Mouse (Mus musculus): ENCODE results near the gene 4930507D05Rik. TPM values are rescaled to one million over a fixed set of nuclear protein-coding genes. Genes with fewer than 3 reads are reported as not detected.
A peak's percentile ranks its signal among the peaks of the same experiment; 100 is the strongest.
"Not testable (repeated sequence)": the region's sequence is repeated elsewhere in the genome, so short reads cannot be mapped to it uniquely, and the experiment has no call there.

4930507D05Rik gene
- polyA plus RNA-seq (2015; fragmentation: Nextera tagmentation; extraction: Ambion mirVana) = 0.69 and 0.95 TPM in 2 replicates

DNA sequence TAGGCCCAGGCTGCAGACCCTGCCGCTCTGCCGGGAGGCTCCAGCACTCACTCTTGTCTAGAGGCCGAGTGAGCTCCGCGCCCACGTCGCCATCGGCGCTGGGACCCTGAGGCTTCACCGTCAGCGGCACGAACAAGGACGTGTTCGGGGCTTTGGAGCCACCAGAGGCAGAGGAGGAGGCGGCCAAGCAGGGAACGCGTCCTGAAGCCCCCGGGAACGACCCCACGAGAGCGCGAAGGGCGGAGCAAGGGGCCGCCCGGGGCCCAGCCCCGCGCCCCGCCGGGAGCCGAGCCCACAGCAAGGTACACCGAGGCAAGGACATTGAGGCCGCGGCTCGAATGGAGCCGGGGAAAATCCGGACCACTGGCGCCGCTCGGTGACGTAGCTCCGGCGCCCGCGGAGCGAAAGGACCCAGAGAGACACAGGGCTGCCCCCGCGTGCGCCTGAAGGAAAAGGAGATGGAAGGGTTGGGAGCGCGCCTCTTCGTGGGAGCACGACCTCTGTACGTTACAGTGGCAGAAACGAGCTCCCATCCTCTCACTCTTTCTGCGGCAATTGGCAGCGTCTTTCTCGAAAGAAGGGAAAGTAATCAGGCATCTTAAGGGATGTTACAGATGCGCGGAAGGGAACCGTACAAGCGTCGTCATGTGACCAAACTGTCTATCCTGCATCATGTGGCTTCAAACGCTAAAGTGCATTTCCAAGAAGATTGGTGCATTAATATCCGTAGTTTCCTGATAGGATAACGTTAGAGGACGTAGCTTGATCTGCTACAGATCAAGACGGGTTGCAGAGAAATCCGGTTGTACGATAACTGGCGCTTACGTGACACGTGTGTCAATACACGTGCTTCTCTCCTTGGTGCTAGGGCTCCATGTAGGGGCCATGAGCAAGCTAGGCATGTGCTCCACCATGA lies at the start of gene 4930507D05Rik, which contains the start of gene Supv3l1:
Gene 4930507D05Rik (plus strand): TSS at position 126 of the 916 bp plus-strand sequence.
Gene Supv3l1 (minus strand): TSS at position 375 of the 916 bp plus-strand sequence.
- DNase-seq (ENCODE audit: low spot score) = peak; percentile 90

DNA sequence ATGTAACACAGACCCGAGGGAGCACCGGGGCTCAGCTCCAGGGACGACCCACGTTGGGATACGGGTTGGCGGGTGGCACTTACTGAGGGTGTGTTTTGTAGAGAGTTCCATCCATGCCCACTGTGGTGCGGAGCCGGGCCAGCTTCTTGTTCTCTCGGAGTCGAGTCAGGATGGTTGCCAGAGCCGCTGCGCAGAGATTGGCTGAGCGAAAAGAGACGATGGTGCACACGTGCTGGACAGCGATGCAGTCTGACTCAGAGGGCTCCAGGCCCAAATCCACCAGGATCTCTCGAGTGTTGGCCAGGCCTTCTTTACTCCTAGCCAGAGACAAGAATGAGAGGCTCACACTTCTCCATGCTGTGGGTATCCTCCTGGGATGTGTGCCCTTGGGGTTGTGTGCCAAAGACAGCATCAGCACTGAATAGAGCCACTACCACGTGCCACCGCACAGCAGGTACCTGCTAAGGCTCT lies 47.6 kb upstream of the 4930507D05Rik start:
- no peak for DNase-seq (ENCODE audit: low spot score)

DNA sequence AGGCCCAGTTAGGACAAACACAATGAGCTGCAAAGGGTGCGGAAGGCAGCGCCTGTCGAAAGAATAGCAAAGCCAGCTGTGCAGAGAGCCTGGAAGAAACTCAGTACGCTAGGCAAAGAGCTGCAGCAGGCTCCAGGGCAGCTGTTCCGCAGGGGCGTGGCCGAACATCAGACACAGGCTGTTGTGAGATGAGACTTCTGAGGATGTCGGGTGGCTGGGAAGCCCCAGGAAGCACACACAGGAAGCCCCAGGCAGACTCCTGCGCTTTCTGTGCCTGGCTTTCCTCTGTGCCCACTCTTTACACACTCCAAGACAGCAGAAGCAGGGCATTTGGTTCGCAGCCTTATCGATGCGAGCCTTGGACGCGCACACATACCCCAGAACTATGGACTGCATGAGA lies 44.4 kb upstream of the 4930507D05Rik start:
- DNase-seq (ENCODE audit: low spot score) = peak; percentile 50

DNA sequence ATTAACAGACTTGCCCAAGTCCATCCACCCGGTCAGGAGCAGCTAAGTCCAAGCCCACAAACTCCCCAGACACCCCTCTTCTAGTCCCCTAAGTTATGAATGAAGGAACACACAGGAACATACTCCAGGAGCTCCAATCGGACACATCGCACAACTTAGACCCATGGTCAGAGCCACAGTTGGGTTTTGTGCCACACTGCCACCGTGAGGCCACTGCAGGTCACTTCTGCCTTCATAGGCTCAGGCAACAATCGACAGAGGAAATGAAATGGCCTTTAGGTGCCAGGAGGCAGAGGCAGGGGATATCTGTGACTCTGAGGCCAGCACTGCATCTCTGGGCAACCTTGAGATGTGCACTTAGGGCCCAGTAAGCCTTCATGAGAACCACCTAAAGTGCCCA lies 38.3 kb upstream of the 4930507D05Rik start:
- DNase-seq (ENCODE audit: low spot score) = peak; percentile 60

DNA sequence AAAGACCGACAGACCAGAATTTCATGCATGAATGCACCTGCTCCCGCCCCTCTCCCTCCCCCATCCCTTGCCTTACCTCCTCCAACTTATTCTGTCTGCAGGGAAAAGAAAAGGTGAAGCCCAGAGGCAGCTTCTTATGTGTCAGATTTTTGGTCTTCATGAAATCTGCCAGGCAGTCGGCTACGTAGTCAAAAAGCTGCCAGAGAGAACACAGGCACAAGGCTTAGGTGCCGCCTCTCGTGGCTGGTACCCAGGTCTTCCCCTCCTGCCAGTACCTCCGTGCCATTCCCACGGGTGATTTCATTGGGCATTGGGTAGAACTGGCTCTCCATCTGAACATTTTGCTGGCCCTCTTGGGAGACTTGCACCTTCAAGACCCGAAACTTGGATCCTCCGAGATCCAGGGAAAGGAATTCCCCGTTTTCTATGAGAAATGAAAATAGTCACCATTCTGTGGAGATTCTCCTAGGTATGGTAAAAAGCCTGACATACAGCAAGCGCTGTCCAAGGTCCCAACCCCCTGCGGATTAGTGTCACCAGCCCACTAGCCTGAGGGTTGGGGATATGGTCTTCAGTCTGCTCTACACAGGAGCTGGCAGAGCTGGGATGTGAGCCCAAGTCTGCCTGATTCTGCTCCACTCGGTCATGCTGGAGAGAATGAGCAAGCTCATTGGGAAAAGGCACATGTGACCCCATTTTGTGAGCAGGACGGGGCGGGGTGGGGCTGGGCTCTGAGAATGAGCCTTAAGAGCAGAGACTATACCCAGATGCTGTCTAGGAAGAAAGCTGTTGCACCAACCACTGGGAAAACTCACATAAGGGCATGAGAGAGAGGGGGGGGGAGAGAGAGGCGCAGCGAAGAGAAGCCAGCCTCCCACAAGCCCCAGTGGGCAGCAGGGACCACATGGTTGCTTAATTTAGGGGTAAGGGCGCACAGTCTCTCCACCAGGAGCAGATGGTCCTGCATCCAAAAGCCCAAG lies 37.6 kb upstream of the 4930507D05Rik start:
- DNase-seq (ENCODE audit: low spot score) = no peak

DNA sequence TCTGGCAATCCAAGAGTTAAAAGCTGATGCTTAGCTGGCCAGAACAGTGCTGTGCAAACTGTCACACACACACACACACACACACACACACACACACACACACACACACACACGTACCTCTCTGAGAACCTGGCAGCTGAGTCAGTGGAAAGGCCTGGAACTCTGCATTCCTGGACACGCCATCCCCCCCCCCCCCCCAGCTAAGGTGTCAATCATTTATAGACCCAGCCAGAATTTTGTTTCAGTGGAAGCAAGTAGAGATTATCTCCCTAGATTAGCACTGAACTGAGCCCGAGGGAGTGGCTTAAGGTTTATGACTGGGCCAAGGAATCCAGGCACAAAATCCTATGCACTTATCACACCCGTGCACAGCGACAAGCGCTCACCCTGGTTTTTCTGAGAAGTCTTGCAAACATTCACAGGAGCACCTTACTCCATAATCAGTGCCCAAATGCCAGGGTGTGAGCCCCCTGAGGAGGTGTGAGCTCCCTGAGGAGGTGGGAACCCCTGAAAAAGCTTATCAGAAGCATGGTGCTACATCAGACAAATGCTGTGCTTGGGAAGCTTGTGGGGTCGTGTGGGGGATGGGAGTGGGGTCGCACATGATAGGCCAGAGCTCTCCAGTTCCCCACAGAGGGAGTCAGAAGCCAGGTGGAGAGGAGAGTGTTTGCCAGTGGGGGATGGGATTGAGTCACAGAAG lies 36.2 kb upstream of the 4930507D05Rik start:
- DNase-seq (ENCODE audit: low spot score) = no peak

DNA sequence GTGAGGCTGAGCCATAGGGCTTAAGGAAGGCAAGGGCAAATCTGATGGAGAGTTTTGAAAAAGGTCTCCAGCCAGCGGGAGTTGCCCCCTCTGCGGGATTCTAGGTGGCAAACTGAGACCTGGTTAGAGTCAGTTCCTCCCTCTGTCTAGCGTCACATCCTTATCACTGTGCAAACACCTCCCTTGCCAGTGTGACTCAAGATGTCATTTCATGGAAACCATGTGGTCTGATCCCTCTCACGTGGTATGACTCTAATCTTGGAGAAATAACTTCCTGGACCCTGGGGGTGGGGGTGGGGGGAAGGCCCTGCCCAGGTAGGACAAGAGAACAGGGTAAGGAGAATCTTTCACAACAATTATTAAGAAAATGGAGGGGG lies 35.7 kb upstream of the 4930507D05Rik start:
- no peak for DNase-seq (ENCODE audit: low spot score)

DNA sequence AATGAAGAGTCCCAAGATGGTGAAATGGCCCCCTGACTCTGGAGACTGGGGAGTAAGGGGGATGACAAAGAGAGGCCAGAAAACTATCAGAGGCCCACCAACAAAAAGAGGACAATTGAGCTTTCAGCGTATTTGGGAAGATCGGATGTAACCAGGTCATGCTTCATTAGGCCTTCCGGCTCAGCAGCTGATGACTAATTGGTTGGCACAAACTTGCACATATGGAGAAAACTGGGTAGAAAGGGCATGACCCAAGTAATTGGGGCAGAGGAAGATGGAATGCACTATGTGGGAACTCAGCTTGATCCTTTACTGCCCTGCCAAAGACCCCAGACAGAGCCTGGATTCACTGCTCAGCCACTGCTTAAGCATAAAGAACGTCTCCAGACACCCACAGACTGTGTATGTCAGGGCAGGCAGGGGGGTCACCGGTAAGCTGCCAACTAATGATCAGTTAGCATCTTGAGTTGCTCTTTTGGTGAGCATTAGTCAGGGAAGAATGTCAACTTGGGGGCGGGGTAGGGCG lies 30.4 kb upstream of the 4930507D05Rik start:
- no peak for DNase-seq (ENCODE audit: low spot score)

DNA sequence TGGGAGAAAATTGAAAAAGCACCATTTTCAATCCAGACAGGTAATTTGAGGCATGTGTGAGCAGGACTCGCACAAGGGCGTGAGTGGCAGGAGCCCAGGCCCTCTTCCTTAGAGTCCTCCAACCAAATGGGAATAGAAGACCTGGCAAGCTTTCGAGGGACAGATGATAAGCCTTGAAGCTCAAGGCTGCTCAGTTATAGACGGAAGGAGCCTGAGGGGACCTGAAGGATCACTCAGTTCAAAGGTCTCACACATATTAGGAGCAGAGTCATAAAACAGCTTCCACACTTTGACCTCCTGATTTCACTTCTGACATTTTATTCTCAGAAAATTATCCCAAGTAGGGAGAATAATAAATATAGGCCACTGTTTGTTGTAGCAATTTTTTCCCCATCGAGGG lies 29.9 kb upstream of the 4930507D05Rik start:
- DNase-seq (ENCODE audit: low spot score) = no peak

DNA sequence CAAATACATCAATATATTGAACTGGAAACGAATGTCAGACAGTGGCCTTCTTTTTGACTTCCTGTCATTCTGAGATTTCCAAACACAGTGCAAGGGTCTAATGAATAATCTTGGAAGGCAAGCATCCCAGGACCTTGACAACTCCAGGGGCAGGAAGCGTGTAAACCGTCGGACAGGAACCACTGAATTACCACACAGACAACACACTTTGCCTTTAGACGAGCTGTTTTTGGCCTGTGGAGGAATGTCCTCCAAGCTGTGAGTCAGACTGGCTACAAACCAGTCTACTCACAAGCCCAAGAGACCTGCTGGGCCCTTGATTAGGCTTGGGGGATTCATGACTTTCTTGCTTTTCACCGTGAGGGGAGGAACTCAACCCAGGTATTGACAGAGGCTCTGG lies 28.9 kb upstream of the 4930507D05Rik start:
- no peak for DNase-seq (ENCODE audit: low spot score)

DNA sequence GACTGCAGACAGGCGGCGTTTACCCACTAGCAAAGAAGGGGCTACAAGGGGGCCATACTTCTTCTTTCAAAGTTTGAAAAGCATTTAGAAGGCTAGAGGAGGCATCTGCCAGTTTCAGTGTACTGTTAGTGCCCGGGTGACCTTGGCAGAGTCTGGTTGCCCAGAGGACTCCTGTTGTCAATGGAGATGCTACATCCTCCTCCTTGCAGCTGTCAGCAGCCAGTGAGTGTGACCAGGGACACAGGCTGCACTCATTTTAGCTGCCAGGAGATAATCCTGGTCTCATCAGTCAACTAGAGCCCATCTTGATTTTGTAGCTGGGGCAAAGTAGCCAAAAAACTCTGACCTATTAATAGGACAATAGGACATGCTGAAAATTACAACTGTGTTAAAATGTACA lies 28.2 kb upstream of the 4930507D05Rik start:
- DNase-seq (ENCODE audit: low spot score) = no peak

DNA sequence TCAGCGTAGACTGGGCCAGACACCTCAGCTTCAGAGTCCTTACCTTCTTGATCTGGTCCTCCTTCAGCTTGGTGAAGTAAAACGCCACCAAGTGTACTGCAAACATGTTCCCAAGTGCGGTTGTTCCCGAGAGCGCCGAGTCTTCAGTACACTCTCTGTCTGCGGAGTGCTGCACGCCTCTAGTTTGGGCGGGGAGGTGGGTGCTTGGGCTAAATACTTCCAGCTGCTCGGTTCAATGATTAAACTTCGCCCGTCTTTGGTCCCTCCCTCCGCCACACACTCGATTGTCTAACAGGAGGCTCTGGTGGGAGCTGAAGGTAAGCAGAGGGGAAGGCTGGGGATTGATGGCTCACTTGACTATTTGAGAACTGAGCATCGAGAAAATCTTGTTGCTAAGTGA lies 27.0 kb upstream of the 4930507D05Rik start, which contains the start of gene Hkdc1:
Gene Hkdc1 (minus strand): TSS at position 237 of the 400 bp plus-strand sequence.
- no peak for DNase-seq (ENCODE audit: low spot score)

DNA sequence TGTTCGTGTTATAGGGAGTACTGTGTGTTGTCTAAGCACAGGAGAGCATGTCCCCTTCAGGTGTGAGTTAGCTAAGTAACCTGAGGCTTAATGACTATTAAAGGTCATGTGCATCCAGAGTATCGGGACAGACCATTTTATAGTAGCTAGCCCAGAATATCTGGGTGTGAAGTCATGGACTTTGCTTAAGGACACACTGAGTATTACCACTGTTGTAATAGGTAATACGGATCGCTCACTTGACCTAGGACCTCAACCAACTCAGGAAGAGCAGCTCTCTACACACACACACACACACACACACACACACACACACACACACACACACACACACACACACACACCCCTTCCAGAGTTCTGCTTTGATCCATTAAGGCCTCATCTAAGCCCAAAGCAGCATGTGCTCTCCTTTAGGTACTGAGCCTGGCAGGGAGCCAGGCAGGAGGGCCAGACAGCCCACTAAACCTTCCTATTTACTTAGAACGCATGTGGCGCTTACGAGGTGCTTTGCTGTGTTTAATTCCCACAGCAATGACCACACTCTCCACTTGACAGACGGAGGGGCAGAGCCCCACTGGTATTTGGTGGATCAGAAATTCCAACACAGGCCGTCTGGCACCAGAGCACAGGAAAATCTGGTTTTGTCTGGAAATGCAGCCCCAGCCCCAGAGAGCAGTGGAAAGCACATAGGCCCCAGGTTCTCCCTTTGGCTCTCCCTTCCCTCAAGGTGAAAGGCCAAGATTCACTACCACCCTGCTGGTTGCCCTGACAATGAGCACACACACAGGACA lies 24.0 kb upstream of the 4930507D05Rik start:
- DNase-seq (ENCODE audit: low spot score) = no peak

DNA sequence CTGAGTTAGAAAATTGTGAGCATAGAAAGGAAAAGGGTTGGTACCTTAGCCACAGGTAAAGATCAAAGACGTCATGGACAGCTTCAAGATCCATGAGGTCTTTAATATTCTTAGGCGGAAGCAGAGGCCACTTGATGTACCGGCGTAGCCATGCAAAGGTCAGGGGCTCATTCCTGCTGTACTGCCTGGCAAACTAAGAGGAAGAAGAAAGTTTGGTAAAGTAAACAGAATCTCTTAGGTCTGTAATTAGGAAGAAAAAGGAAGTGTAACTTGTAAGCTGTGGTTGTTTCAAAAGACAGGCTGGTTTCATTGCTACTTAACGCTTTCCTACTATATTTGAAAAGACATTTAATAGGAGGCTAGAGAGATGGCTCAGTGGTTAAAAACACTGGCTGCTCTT lies 18.9 kb upstream of the 4930507D05Rik start:
- DNase-seq (ENCODE audit: low spot score) = no peak

DNA sequence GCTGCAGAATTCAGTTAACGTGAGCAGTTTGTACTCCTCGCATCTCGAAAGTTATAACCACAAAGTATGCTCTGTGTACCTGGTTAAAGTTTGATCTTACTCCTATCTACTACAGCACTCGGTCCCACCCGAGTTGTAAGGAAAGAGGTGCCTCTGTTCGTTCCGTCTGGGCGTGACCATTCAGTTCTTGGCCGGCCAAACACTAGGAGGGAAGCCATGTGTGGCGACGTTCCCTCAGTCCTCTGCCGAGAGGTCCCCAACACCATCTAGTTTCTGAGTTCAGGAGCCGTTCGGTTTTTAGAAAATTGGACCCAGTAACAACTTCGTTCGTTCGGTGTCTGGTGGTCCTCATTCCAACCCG lies 971 bp downstream of the 4930507D05Rik start:
- no peak for DNase-seq (ENCODE audit: low spot score)

DNA sequence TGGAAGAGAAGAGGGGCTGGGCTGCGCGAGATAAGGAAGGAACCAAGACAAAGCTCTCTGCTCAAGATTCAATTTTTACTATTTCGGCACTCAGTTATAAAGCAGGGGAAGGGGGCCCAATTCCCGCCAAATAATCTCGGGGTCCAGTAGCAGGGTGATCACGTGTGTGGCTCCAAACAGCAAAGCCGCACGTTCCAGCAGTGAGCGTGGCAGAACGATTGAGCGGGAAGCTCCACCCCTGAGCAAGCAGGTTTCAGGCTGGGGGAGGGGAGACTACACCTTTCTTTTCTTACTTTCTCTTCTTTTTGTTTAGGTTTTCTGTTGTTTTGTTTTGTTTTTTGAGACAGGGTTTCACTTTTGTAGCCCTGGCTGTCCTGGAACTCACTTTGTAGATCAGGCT lies 2.7 kb downstream of the 4930507D05Rik start:
- DNase-seq (ENCODE audit: low spot score) = not testable (repeated sequence)

DNA sequence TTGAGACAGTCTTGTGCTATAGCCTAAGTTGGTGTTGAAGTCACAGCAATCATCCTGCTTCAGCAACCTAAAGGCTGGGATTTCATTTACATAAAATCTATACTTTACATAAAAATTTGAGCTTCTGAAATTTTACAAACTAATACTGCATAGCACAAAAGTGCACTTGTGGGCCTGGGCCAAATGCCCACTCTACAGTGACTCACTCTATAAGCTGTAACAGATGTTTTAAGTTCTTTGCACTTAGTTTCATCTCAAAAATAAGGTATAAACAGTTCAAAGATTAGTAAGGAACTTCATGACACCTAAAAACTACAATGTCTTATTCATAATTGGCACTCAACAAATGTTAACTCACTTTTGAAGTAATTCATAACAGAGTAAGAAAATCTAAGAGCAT lies 12.0 kb downstream of the 4930507D05Rik start:
- DNase-seq (ENCODE audit: low spot score) = no peak

DNA sequence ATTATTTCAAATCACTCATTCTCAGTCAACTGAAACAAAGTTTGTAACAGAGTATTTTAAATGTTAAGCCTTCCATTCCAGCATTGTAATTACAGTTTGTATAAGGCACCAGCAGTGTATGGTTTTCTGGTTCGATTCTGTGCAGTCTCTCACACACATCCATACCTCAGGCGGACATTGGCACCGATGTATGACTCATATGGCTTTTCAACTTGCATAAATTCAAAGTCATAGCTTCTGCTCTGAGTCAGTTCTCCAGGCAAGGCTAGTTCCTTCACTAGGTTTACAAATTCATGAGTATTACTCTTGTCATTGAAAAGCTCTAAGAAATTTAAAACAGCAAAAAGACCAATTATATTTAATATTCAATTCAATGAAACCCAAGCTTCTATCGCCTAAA lies 20.4 kb downstream of the 4930507D05Rik start:
- DNase-seq (ENCODE audit: low spot score) = no peak

DNA sequence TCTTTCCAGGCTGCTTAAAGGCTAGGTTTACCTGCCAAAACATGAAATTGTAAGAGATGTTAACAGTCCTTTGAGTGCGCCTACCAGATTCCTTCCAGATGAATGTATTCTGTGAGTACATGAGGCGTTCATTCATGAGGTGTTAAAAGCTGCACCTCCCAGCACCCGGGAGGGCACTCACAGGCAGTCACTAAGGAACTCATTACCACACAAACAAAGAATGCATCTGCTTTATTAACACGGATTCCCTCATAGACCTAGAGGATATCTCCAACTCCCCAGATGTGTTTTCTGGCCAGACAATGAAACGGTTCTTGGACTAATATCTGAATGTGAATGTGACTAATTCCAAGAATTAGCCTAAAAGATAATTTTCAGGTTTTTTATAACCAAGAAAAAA lies 21.8 kb downstream of the 4930507D05Rik start:
- DNase-seq (ENCODE audit: low spot score) = no peak

DNA sequence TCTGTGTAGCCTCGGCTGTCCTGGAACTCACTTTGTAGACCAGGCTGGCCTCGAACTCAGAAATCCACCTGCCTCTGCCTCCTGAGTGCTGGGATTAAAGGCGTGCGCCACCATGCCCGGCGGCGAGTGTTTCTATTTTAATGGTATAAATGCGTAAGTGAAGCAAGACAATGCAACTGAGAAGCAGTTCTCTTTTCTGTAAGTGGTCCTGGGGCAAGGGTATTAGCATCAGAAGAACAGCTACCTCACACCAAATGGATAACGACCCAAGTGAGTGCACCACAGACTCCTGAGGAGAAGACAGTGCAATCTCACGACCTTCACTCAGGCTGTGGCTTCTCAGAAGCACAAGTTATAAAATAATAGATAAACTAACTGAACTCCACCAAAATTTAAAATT lies 25.7 kb downstream of the 4930507D05Rik start:
- DNase-seq (ENCODE audit: low spot score) = no peak

Data from thymus, postnatal 0 days (tissue).